ENCODE assay signal across 31 mouse cellular contexts in the genomic region with DNA sequence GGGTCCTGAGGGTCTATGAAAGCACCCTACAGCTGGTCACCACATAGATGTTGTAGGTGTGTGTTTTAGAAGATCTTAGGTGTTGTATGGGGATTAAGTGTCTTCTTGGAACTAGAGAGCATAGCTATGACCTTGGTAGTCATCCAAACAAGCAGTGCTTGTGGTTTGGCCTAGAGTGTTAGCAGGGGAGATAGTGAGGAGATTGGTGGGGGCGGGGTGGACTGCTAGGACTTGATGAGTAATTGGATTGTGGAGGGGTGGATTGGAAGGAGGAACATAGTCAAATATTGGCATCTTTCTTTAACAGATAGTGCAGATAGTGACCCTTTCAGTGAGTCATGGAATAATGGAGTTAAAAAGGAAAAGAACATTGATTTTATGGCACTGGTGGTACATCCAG. TPM values are rescaled to one million over a fixed set of nuclear protein-coding genes. Genes with fewer than 3 reads are reported as not detected.
DNase-seq lines count a peak whose midpoint lies in the region.
"Had no signal": no experiment of that assay in that cellular context is flagged by ENCODE, and none has a peak within 500 bp of the region (broad histone marks: within the 10 kb centered on the region; RNA-seq: fewer than 3 reads in every experiment).

No protein-coding gene starts in this region.

- WGBS in hindbrain, embryonic 10.5 days, result 83% methylated on average over 1 of the region's 1 CpGs

- H3K9me3 ChIP-seq in hindbrain, embryonic 10.5 days, result no peaks in the 10 kb centered on the region
- H3K9me3 ChIP-seq: embryonic facial prominence, embryonic 13.5 days; G1E; heart, embryonic 12.5 days; limb, embryonic 10.5 days; limb, embryonic 15.5 days; midbrain, embryonic 13.5 days had no signal

- H3K4me3 ChIP-seq in hindbrain, embryonic 10.5 days, result no peak overlapping the region
- H3K4me3 ChIP-seq: embryonic facial prominence, embryonic 13.5 days; erythroblast, embryonic 14.5 days; heart, embryonic 12.5 days; limb, embryonic 10.5 days; limb, embryonic 15.5 days; midbrain, embryonic 13.5 days had no signal

- peaks cover 19% of the 10 kb centered on the region for H3K27me3 ChIP-seq in hindbrain, embryonic 10.5 days (ENCODE audit: insufficient read depth, poor library complexity, severe bottlenecking)
- H3K27me3 ChIP-seq: embryonic facial prominence, embryonic 13.5 days; heart, embryonic 12.5 days; midbrain, embryonic 13.5 days had no signal

- intact Hi-C loops in gastrocnemius, postnatal 14 days (cut with DNase I; ENCODE audit: low total_unique reads), result no loop called here
- intact Hi-C loops in gastrocnemius, postnatal 36 days (cut with DNase I), result no loop called here

- DNase-seq in gastrocnemius, postnatal 14 days, result peak; percentile 19
- DNase-seq in gastrocnemius, postnatal 36 days, result no peak
- peak; percentile 72 for DNase-seq in 416B (ENCODE audit: low read depth)
- DNase-seq in Muller cell, postnatal 12 days (ENCODE audit: inconsistent ontology term), result peak; percentile 84
- DNase-seq in adrenal gland, postnatal 36 days, result peak; percentile 64 to 67
- DNase-seq in c-Kit-positive CD71-positive TER-119-positive erythroid progenitor cells, embryonic 14.5 days (ENCODE audit: low spot score), result no peak
- DNase-seq in hindbrain, embryonic 10.5 days (ENCODE audit: low spot score), result no peak
- DNase-seq: cerebellum, adult 18-20 months; cerebellum, postnatal 10 days; heart, adult 11 months; kidney, adult 8-10 months; kidney, postnatal 4 days; layer of hippocampus, adult 9-11 months; lung, adult 2 months; lung, postnatal 10 days; right cerebral cortex, postnatal 25 days; spleen, adult 18-20 months; thymus, adult 18-20 months; thymus, postnatal 25 days had no signal

- no peak overlapping the region for H3K27ac ChIP-seq in hindbrain, embryonic 10.5 days
- H3K27ac ChIP-seq: embryonic facial prominence, embryonic 13.5 days; hindbrain, postnatal 0 days; kidney, postnatal 0 days; limb, embryonic 10.5 days; limb, embryonic 15.5 days; liver, embryonic 14.5 days; macrophage; midbrain, embryonic 13.5 days; stomach, postnatal 0 days had no signal

- H3K36me3 ChIP-seq in hindbrain, embryonic 10.5 days, result peaks cover 15% of the 10 kb centered on the region
- H3K36me3 ChIP-seq: G1E had no signal

- H3K4me1 ChIP-seq in hindbrain, embryonic 10.5 days (replicated peaks), result peaks cover 10% of the 10 kb centered on the region

RNA-seq across cellular contexts. Expression of a gene that starts 1.5 kb away (rescaled TPM):
- 100 to 1,000 TPM; 324 to 372 TPM for total RNA-seq in gastrocnemius, postnatal 14 days (2021)
- 10 to 100 TPM; 18.4 to 20.9 TPM for total RNA-seq in gastrocnemius, postnatal 36 days (2021)
- total RNA-seq in adrenal gland, postnatal 36 days (2021), result 100 to 1,000 TPM in 1 of 2 experiments, 10 to 100 TPM in 1; 89.1 to 126 TPM
- polyA plus RNA-seq in hindbrain, embryonic 10.5 days (2016; fragmentation: Nextera tagmentation; extraction: Ambion mirVana), result 303 and 398 TPM in 2 replicates

Comparison
In these comparisons a context has a peak if more than half of its experiments do, and no peak if none do; other contexts are left out.
1. DNase-seq: peak in gastrocnemius, postnatal 14 days (single experiment), 416B (single experiment), Muller cell, postnatal 12 days (single experiment) and adrenal gland, postnatal 36 days (2 of 2); none in gastrocnemius, postnatal 36 days (0 of 2), c-Kit-positive CD71-positive TER-119-positive erythroid progenitor cells, embryonic 14.5 days (single experiment) and hindbrain, embryonic 10.5 days (single experiment).
2. RNA of a gene that starts 1.5 kb away (total RNA-seq): 324 to 372 TPM in gastrocnemius, postnatal 14 days and 89.1 to 126 TPM in adrenal gland, postnatal 36 days; 18.4 to 20.9 TPM in gastrocnemius, postnatal 36 days; every median in the first group is over 4 times any median in the second.